Mouse (Mus musculus): ENCODE measurements around the gene Ptch2.

DNA sequence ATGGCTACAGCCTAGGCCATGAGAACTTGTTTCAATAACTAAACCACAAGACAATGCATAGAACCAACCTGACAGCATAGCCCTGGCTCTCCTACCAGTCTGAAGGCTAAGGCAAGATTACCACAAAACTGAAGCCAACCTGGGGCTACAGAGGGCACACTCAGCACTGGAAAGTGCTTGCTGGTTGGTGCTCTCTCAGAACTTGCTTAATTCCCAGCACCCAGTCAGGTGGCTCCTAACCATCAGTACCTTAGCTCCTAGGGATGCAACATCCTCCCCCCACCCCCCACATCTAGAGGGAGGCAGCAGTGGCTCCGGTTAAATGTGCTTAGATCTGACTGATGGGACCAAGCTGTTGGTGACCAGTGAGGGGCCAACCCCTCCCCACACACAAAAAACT, 55.5 kb downstream of the Ptch2 start:
- TF ChIP-seq HCFC1 (IDR thresholded peaks at IDR 0.05; ENCODE audit: borderline replicate concordance, insufficient read depth, low read length) (no peak), CHD2 (IDR thresholded peaks at IDR 0.05; ENCODE audit: low read depth, low read length) (peak; percentile 25; the same call in 1 of the 2 replicates), ZC3H11A (IDR thresholded peaks at IDR 0.05; ENCODE audit: borderline replicate concordance, low read depth, low read length) (no peak)
